Mouse (Mus musculus) neural tube, embryonic 12.5 days (tissue): Measurements from ENCODE around the gene Dnah8. TPM values are rescaled to one million over a fixed set of nuclear protein-coding genes. Genes with fewer than 3 reads are reported as not detected.
"Not testable (repeated sequence)": the region's sequence is repeated elsewhere in the genome, so short reads cannot be mapped to it uniquely, and the experiment has no call there.

ENCODE experiments used
- ATAC-seq: fragments of 200-750 bp; cut with Nextera tagmentation; 2 replicates; pipeline ENCODE4 v1.8.0; 2017; ENCODE audit warnings: low read depth, mild to moderate bottlenecking, moderate TSS enrichment, moderate library complexity; ENCODE audit not compliant: low FRiP score
- H3K27ac ChIP-seq: fragments of 300-500 bp; sonication (generic); 2 replicates; pipeline ENCODE4 v1.5.1; 2016
- H3K27me3 ChIP-seq: fragments of 300-500 bp; sonication (generic); replicated peaks from 2 replicates; pipeline ENCODE4 v1.6.1; 2016; ENCODE audit warnings: mild to moderate bottlenecking
- H3K36me3 ChIP-seq: fragments of 300-500 bp; sonication (generic); 2 replicates; pipeline ENCODE4 v1.6.1; 2016; ENCODE audit warnings: mild to moderate bottlenecking
- H3K4me1 ChIP-seq: fragments of 300-500 bp; sonication (generic); 2 replicates; pipeline ENCODE4 v1.6.1; 2016
- H3K4me2 ChIP-seq: fragments of 300-500 bp; sonication (generic); replicated peaks from 2 replicates; pipeline ENCODE4 v1.6.1; 2016; ENCODE audit warnings: mild to moderate bottlenecking
- H3K4me3 ChIP-seq: fragments of 300-500 bp; sonication (generic); 2 replicates; pipeline ENCODE4 v1.5.1; 2016
- H3K9ac ChIP-seq: fragments of 300-500 bp; sonication (generic); 2 replicates; pipeline ENCODE4 v1.6.1; 2016; ENCODE audit warnings: mild to moderate bottlenecking
- H3K9me3 ChIP-seq: fragments of 300-500 bp; sonication (generic); 2 replicates; pipeline ENCODE4 v1.6.1; 2016; ENCODE audit warnings: mild to moderate bottlenecking
- WGBS: fragments of 180-500 bp; shearing (Covaris S2); methylation state at CpG from one replicate; pipeline ENCODE4 v1.1.7; 2016; 5-methylcytosine and 5-hydroxymethylcytosine counted together
- polyA plus RNA-seq: library from polyadenylated mRNA; unstranded; fragments of >200 nt; fragmentation: Nextera tagmentation; extraction: Ambion mirVana; gene quantifications from 2 replicates; pipeline ENCODE4 v1.2.1, GENCODE M21; 2016

Gene Dnah8
- 0.84 and 1.4 TPM in 2 replicates for polyA plus RNA-seq

GRCm38 (mm10) chr17:30624132-30624531 is at the start of gene Dnah8:
Gene Dnah8 (plus strand): TSS chr17:30624354.
- not testable (repeated sequence) for H3K4me2 ChIP-seq, H3K4me3 ChIP-seq, H3K9ac ChIP-seq, H3K27me3 ChIP-seq, ATAC-seq, H3K9me3 ChIP-seq, H3K27ac ChIP-seq, H3K4me1 ChIP-seq, H3K36me3 ChIP-seq
- no CpG with 5 or more reads among the region's 20 CpGs for WGBS

- Histone ChIP-seq H3K9ac (peak overlapping the region; percentile 73; the same call in 1 of the 2 replicates), H3K36me3 (no peaks in the 10 kb centered on the region), H3K9me3 (no peaks in the 10 kb centered on the region), H3K27ac (no peak overlapping the region), H3K4me3 (no peak overlapping the region), H3K27me3 (no peaks in the 10 kb centered on the region), H3K4me2 (peak overlapping the region; percentile 71), H3K4me1 (peaks cover 22% of the 10 kb centered on the region)
- whole genome bisulfite sequencing = 83% methylated on average over 8 of the region's 8 CpGs
- no peak for ATAC-seq
These were observed 49.4 kb upstream of the Dnah8 start for GRCm38 (mm10) chr17:30574783-30575075.

DNA sequence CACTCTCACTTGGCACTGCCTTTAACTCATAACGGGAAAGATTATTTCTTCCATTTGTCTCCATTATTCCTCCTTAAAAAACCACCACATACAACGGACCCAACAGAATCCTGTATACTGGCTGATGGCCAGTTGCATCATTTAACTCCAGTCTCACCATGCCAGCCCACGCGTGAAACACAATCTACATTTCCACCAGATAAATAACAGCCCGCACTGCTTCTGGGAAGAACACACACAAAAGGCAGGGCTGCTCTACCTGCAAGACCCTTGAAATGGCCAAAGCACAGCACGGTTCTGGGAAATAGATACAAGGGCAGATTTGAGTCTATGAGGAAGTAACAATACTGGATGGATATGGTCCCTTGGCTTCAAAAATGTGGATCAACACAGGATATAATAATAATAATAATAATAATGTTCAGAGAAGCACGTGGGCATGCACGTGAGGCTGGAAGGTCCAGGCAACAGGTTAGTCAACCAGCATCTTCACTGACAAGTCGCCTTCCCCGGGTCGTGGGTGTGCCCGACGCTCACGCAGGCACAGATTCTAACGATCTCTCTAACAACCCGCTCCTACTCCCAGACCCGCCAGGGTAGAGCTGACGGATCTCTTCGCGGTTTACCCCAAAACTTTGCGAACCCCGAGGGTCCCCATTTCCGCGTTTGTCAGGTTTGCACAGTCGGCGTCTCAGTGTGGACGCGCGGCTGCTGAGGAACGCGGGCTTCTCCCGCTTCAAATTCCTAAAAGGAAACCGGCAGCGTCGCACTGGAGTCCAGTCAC is 48.8 kb upstream of the Dnah8 start:
- WGBS = 8% methylated on average over 35 of the region's 35 CpGs
- peak; percentile 17; the same call in 1 of the 2 replicates for ATAC-seq

GRCm38 (mm10) chr17:30575941-30576773 is 48.0 kb upstream of the Dnah8 start, which contains the start of gene Btbd9:
Gene Btbd9 (minus strand): TSS chr17:30576488.
- WGBS = under 1% methylated on average over 75 of the region's 94 CpGs
- Histone ChIP-seq H3K27ac (peak within 1 kb of the TSS; percentile 72), H3K36me3 (no peaks in the 10 kb centered on the region), H3K9ac (peak within 1 kb of the TSS; percentile 73), H3K4me3 (peak within 1 kb of the TSS; percentile 80), H3K4me1 (peaks cover 22% of the 10 kb centered on the region), H3K9me3 (no peaks in the 10 kb centered on the region), H3K4me2 (peak within 1 kb of the TSS; percentile 71), H3K27me3 (no peaks in the 10 kb centered on the region)
- ATAC-seq = peak; percentile 95

More for the DNA sequence above, 48.8 kb upstream of the Dnah8 start:
- Histone ChIP-seq H3K4me1 (peaks cover 22% of the 10 kb centered on the region), H3K36me3 (no peaks in the 10 kb centered on the region), H3K9ac (peak overlapping the region; percentile 73), H3K4me2 (peak overlapping the region; percentile 71), H3K27me3 (no peaks in the 10 kb centered on the region), H3K27ac (0 out of 2 replicates have a peak overlapping the region, but pooled peaks have one; percentile 72), H3K4me3 (peak overlapping the region; percentile 80), H3K9me3 (no peaks in the 10 kb centered on the region)

DNA sequence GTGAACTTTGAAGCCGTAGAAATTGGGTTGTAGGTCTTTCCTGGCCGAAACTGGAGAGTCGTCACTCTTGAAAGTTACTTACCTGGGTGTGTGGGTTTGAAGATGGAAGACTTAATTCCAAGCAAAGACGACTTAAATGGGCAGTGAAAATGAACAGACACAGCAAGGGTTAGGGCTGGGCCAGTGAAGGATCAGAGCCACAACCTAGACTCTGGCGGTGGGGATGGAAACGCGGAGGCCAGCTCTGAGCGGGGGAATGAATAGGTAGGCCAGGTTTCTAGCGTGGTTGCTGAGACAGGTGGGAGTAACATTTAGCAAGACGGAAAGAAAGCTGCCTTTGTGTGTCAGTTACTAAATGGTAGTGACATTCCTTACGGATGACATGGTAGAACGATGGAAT is 47.2 kb upstream of the Dnah8 start:
- Histone ChIP-seq H3K4me2 (peak overlapping the region; percentile 71), H3K4me1 (peaks cover 22% of the 10 kb centered on the region), H3K36me3 (no peaks in the 10 kb centered on the region), H3K4me3 (peak overlapping the region; percentile 80), H3K27ac (no peak overlapping the region), H3K9ac (peak overlapping the region; percentile 73), H3K27me3 (no peaks in the 10 kb centered on the region), H3K9me3 (no peaks in the 10 kb centered on the region)
- ATAC-seq = no peak
- WGBS = 63% methylated on average over 12 of the region's 12 CpGs

DNA sequence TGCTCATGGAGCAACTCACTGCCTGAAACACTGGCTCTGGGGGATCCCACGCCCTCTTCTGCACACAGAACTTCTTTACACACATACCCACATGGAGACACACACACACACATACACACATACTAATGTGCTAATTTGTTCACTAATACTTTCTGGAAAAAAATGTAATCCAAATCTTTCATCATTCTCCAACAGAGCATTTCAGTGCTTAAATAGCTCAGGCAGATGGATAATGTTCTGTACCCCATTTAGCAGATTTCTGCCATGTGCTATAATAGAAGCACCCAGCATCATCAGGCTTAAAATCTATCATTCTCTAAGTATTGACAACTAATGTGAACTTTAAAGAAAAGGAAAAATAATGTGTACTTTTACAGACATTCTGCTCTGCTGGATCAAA is 43.4 kb upstream of the Dnah8 start:
- ATAC-seq = no peak
- H3K4me2 ChIP-seq = no peak overlapping the region
- 83% methylated on average over 1 of the region's 1 CpGs for WGBS
- no peaks in the 10 kb centered on the region for H3K36me3 ChIP-seq
- H3K9ac ChIP-seq = no peak overlapping the region
- no peaks in the 10 kb centered on the region for H3K27me3 ChIP-seq
- H3K4me3 ChIP-seq = no peak overlapping the region
- H3K4me1 ChIP-seq = peaks cover 7% of the 10 kb centered on the region; the same call in 1 of the 2 replicates
- no peaks in the 10 kb centered on the region for H3K9me3 ChIP-seq
- H3K27ac ChIP-seq = no peak overlapping the region

DNA sequence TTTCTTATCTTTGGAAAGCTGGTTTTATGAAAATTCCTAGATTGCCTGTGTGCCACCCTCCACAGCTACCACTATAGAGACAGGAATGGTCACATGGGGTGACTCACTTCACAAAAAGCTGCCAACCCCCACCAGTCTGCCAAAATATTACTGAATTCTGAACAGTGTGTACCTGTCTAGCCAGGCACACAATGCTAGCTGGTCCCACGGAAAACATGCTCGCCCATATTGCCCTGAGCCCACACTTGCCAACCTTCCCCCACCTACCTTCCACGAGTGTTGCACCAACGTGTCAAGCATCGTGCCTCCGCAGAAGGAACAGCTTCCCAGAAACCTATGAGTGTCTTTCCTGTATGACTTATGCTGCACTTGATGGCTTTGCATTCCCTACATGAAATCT is 43.0 kb upstream of the Dnah8 start:
- no peaks in the 10 kb centered on the region for H3K27me3 ChIP-seq
- no peak overlapping the region for H3K4me3 ChIP-seq
- H3K4me1 ChIP-seq = peaks cover 7% of the 10 kb centered on the region; the same call in 1 of the 2 replicates
- no peak overlapping the region for H3K9ac ChIP-seq
- H3K36me3 ChIP-seq = no peaks in the 10 kb centered on the region
- H3K9me3 ChIP-seq = no peaks in the 10 kb centered on the region
- 89% methylated on average over 6 of the region's 6 CpGs for WGBS
- no peak for ATAC-seq
- H3K4me2 ChIP-seq = no peak overlapping the region
- H3K27ac ChIP-seq = no peak overlapping the region

- Histone ChIP-seq H3K27me3 (no peaks in the 10 kb centered on the region), H3K4me1 (peaks cover under 1% of the 10 kb centered on the region; the same call in 1 of the 2 replicates), H3K27ac (no peak overlapping the region), H3K9me3 (no peaks in the 10 kb centered on the region), H3K4me2 (no peak overlapping the region), H3K4me3 (no peak overlapping the region), H3K36me3 (no peaks in the 10 kb centered on the region), H3K9ac (no peak overlapping the region)
- WGBS = 90% methylated on average over 3 of the region's 3 CpGs
- ATAC-seq = no peak
These were observed 41.8 kb upstream of the Dnah8 start for GRCm38 (mm10) chr17:30582313-30582712.

DNA sequence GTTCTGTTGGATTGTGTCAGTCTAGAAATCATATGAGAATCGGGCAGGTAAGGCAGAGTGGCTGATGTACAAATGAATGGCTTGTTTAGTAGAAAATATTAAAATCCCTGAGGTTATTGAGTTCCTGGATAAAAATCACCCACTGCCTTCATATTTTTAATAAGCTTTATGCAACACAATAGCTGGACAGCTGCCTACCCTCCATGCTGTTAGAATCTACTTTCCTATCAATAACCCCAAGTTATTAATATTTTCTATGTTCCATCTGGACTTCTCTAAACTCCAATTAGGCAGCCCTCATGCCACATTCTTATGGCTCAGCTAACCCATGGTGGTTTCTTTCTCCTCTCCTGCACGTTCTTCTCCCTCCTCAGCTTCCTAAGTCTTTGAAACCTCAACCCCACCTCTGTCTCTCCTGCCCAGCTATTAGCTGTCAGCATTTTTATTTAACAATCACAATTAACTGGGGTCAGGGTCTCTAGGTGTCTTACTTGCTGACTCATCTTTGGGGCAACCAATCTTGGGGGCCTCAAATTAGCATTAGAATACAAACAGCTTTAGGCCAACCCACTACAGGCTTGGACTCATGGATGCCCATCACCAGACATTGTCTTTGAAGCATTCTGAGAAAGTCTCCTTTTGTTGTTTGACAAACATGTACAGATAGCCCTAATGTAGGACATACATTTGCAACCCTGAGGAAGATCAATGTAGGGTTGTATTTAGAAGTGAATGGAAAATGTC is 40.7 kb upstream of the Dnah8 start:
- H3K4me1 ChIP-seq = no peaks in the 10 kb centered on the region
- H3K27me3 ChIP-seq = no peaks in the 10 kb centered on the region
- no peak overlapping the region for H3K4me3 ChIP-seq
- no peak for ATAC-seq
- H3K4me2 ChIP-seq = no peak overlapping the region
- no peak overlapping the region for H3K9ac ChIP-seq
- no peaks in the 10 kb centered on the region for H3K36me3 ChIP-seq
- H3K9me3 ChIP-seq = no peaks in the 10 kb centered on the region
- no peak overlapping the region for H3K27ac ChIP-seq
- 84% methylated on average over 2 of the region's 2 CpGs for WGBS

GRCm38 (mm10) chr17:30590417-30591198 is 33.5 kb upstream of the Dnah8 start:
- no peaks in the 10 kb centered on the region for H3K4me1 ChIP-seq
- no peak overlapping the region for H3K4me3 ChIP-seq
- WGBS = 38% methylated on average over 17 of the region's 17 CpGs
- no peaks in the 10 kb centered on the region for H3K27me3 ChIP-seq
- H3K27ac ChIP-seq = no peak overlapping the region
- ATAC-seq = no peak
- peaks cover 14% of the 10 kb centered on the region for H3K36me3 ChIP-seq
- H3K9ac ChIP-seq = no peak overlapping the region
- no peaks in the 10 kb centered on the region for H3K9me3 ChIP-seq
- H3K4me2 ChIP-seq = peak overlapping the region; percentile 33

- Histone ChIP-seq H3K36me3 (peaks cover 41% of the 10 kb centered on the region), H3K27me3 (no peaks in the 10 kb centered on the region), H3K4me1 (no peaks in the 10 kb centered on the region), H3K27ac (no peak overlapping the region), H3K4me3 (no peak overlapping the region), H3K9ac (no peak overlapping the region), H3K4me2 (no peak overlapping the region), H3K9me3 (0 out of 2 replicates have a peak, but pooled peaks cover 3% of the 10 kb centered on the region)
- ATAC-seq = no peak
- WGBS = 65% methylated on average over 5 of the region's 5 CpGs
These were observed 29.7 kb upstream of the Dnah8 start for GRCm38 (mm10) chr17:30594407-30594806.
